In genomic region chr7:129847136-129847535, GRCm38 (mm10) we compare ENCODE assay signal across 12 mouse cellular contexts.
DNase-seq lines count a peak whose midpoint lies in the region; ATAC-seq and TF ChIP-seq lines count a peak whose summit lies in the region.
"Had no signal": no experiment of that assay in that cellular context is flagged by ENCODE, and none has a peak within 500 bp of the region (broad histone marks: within the 10 kb centered on the region; RNA-seq: fewer than 3 reads in every experiment).

No protein-coding gene starts in this region.

- H3K9ac ChIP-seq in kidney, postnatal 0 days (ENCODE audit: low read depth, low read length) = no peak overlapping the region
- no peak overlapping the region for H3K9ac ChIP-seq in ES-E14 (ENCODE audit: insufficient read depth, low read depth, low read length, poor library complexity, severe bottlenecking)
- no peak overlapping the region for H3K9ac ChIP-seq in lung, embryonic 16.5 days (ENCODE audit: low read length)
- H3K9ac ChIP-seq in intestine, embryonic 16.5 days (ENCODE audit: low read depth, low read length) = no peak overlapping the region
- no peak overlapping the region for H3K9ac ChIP-seq in hindbrain, embryonic 14.5 days
- H3K9ac ChIP-seq: liver, embryonic 12.5 days; neural tube, embryonic 12.5 days had no signal

- no peaks in the 10 kb centered on the region for H3K4me1 ChIP-seq in kidney, postnatal 0 days (replicated peaks; ENCODE audit: insufficient read depth, low read length)
- H3K4me1 ChIP-seq in ES-E14 (ENCODE audit: control insufficient read depth in 2 of 2, insufficient read depth in 2 of 2, low read length in 2 of 2, poor library complexity in 1 of 2) = no peaks in the 10 kb centered on the region
- H3K4me1 ChIP-seq in lung, embryonic 16.5 days (replicated peaks; ENCODE audit: control insufficient read depth, insufficient read depth, low read length) = 0 out of 2 replicates have a peak, but pooled peaks cover 2% of the 10 kb centered on the region
- H3K4me1 ChIP-seq in intestine, embryonic 16.5 days (ENCODE audit: control insufficient read depth, insufficient read depth, low read length) = no peaks in the 10 kb centered on the region
- no peaks in the 10 kb centered on the region; the same call in 1 of the 2 replicates for H3K4me1 ChIP-seq in hindbrain, embryonic 14.5 days (replicated peaks; ENCODE audit: control insufficient read depth, insufficient read depth, low read length)
- H3K4me1 ChIP-seq: liver, embryonic 12.5 days had no signal

- no peaks in the 10 kb centered on the region for H3K27me3 ChIP-seq in kidney, postnatal 0 days (ENCODE audit: insufficient read depth, low read length)
- no peaks in the 10 kb centered on the region for H3K27me3 ChIP-seq in lung, embryonic 16.5 days (ENCODE audit: control insufficient read depth, insufficient read depth, low read depth, low read length)
- H3K27me3 ChIP-seq in intestine, embryonic 16.5 days (replicated peaks; ENCODE audit: control insufficient read depth, insufficient read depth, low read length) = no peaks in the 10 kb centered on the region
- no peaks in the 10 kb centered on the region for H3K27me3 ChIP-seq in hindbrain, embryonic 14.5 days (ENCODE audit: control insufficient read depth, insufficient read depth, low read length)
- H3K27me3 ChIP-seq: liver, embryonic 12.5 days; neural tube, embryonic 12.5 days had no signal

- ATAC-seq in kidney, postnatal 0 days (replicated peaks; ENCODE audit: low FRiP score, low read depth) = no peak
- peak; percentile 67 for ATAC-seq in lung, embryonic 16.5 days (ENCODE audit: low read depth)
- no peak for ATAC-seq in intestine, embryonic 16.5 days
- ATAC-seq in hindbrain, embryonic 14.5 days (ENCODE audit: low FRiP score) = no peak
- ATAC-seq: liver, embryonic 12.5 days had no signal

- peak; percentile 22 for DNase-seq in kidney, postnatal 0 days (ENCODE audit: low spot score)
- no peak for DNase-seq in kidney, adult 9 months
- DNase-seq in ES-E14 (ENCODE audit: low read depth, low spot score) (no peak), R1 (ENCODE audit: low read depth, low spot score) (peak; percentile 23)
- no peak for DNase-seq in heart, postnatal 4 days
- DNase-seq in hindbrain, embryonic 14.5 days (ENCODE audit: low spot score) = no peak
- DNase-seq: kidney, adult 8-10 months had no signal

- no peak overlapping the region for H3K27ac ChIP-seq in kidney, postnatal 0 days
- H3K27ac ChIP-seq in ES-E14 (ENCODE audit: insufficient read depth, low read depth, low read length, poor library complexity, severe bottlenecking) = no peak overlapping the region
- H3K27ac ChIP-seq in lung, embryonic 16.5 days (ENCODE audit: low read length) = no peak overlapping the region
- H3K27ac ChIP-seq in intestine, embryonic 16.5 days (ENCODE audit: low read length) = no peak overlapping the region
- no peak overlapping the region for H3K27ac ChIP-seq in hindbrain, embryonic 14.5 days
- H3K27ac ChIP-seq: liver, embryonic 12.5 days; neural tube, embryonic 12.5 days had no signal

- H3K4me2 ChIP-seq in kidney, postnatal 0 days (ENCODE audit: low read length) = no peak overlapping the region
- H3K4me2 ChIP-seq in lung, embryonic 16.5 days (ENCODE audit: low read depth, low read length) = no peak overlapping the region
- H3K4me2 ChIP-seq in intestine, embryonic 16.5 days (ENCODE audit: low read depth, low read length) = no peak overlapping the region
- H3K4me2 ChIP-seq in hindbrain, embryonic 14.5 days (replicated peaks) = no peak overlapping the region
- H3K4me2 ChIP-seq: liver, embryonic 12.5 days; midbrain, embryonic 11.5 days; neural tube, embryonic 12.5 days had no signal

- in situ Hi-C loops in ES-E14 (cut with MboI; ENCODE audit: low sequenced_read_pairs in 2 of 2, unreplicated experiment in 2 of 2) = no loop called here

- H3K4me3 ChIP-seq in kidney, postnatal 0 days (replicated peaks; ENCODE audit: low read depth, low read length) = no peak overlapping the region
- H3K4me3 ChIP-seq in ES-E14 (ENCODE audit: insufficient read depth in 1 of 2, low read depth in 1 of 2, low read length in 2 of 2, poor library complexity in 1 of 2, severe bottlenecking in 1 of 2) = no peak overlapping the region
- H3K4me3 ChIP-seq in lung, embryonic 16.5 days (ENCODE audit: low read length) = no peak overlapping the region
- no peak overlapping the region for H3K4me3 ChIP-seq in intestine, embryonic 16.5 days (ENCODE audit: low read length)
- H3K4me3 ChIP-seq in hindbrain, embryonic 14.5 days (replicated peaks; ENCODE audit: low read length) = no peak overlapping the region
- H3K4me3 ChIP-seq: liver, embryonic 12.5 days; neural tube, embryonic 12.5 days had no signal

- no peaks in the 10 kb centered on the region for H3K9me3 ChIP-seq in kidney, postnatal 0 days (replicated peaks; ENCODE audit: low read length)
- H3K9me3 ChIP-seq in ES-E14 (ENCODE audit: control insufficient read depth, insufficient read depth, low read depth, low read length) = no peaks in the 10 kb centered on the region
- H3K9me3 ChIP-seq in lung, embryonic 16.5 days (ENCODE audit: control insufficient read depth, low read length) = peaks cover 4% of the 10 kb centered on the region; the same call in 1 of the 2 replicates
- no peaks in the 10 kb centered on the region for H3K9me3 ChIP-seq in intestine, embryonic 16.5 days (ENCODE audit: control insufficient read depth, low read length)
- no peaks in the 10 kb centered on the region for H3K9me3 ChIP-seq in hindbrain, embryonic 14.5 days (ENCODE audit: control insufficient read depth, low read length)
- H3K9me3 ChIP-seq: liver, embryonic 12.5 days; neural tube, embryonic 12.5 days had no signal

- TF ChIP-seq CTCF in kidney, postnatal 0 days (IDR thresholded peaks at IDR 0.05; ENCODE audit: low read depth) = no peak

- H3K36me3 ChIP-seq in kidney, postnatal 0 days (ENCODE audit: insufficient read depth, low read length) = no peaks in the 10 kb centered on the region
- H3K36me3 ChIP-seq in ES-E14 (ENCODE audit: control insufficient read depth, insufficient read depth, low read length, poor library complexity, severe bottlenecking) = no peaks in the 10 kb centered on the region
- H3K36me3 ChIP-seq in lung, embryonic 16.5 days (ENCODE audit: control insufficient read depth, insufficient read depth, low read length) = no peaks in the 10 kb centered on the region
- no peaks in the 10 kb centered on the region for H3K36me3 ChIP-seq in intestine, embryonic 16.5 days (ENCODE audit: control insufficient read depth, insufficient read depth, low read length)
- H3K36me3 ChIP-seq in hindbrain, embryonic 14.5 days (replicated peaks; ENCODE audit: control insufficient read depth, insufficient read depth) = no peaks in the 10 kb centered on the region
- H3K36me3 ChIP-seq: liver, embryonic 12.5 days; neural tube, embryonic 12.5 days had no signal

- WGBS in kidney, postnatal 0 days = 59% methylated on average over 5 of the region's 5 CpGs
- WGBS in lung, embryonic 16.5 days = 38% methylated on average over 5 of the region's 5 CpGs
- 65% methylated on average over 5 of the region's 5 CpGs for WGBS in intestine, embryonic 16.5 days
- 85% methylated on average over 5 of the region's 5 CpGs for WGBS in hindbrain, embryonic 14.5 days

TF ChIP-seq in ES-E14, 5 proteins besides CTCF, POLR2A, EP300 and RAD21:
- TF ChIP-seq CHD2 (IDR thresholded peaks at IDR 0.05; ENCODE audit: low read depth, low read length) = no peak
- no peak for TF ChIP-seq ZC3H11A (IDR thresholded peaks at IDR 0.05; ENCODE audit: borderline replicate concordance, low read depth, low read length)
- peak; percentile 68 for TF ChIP-seq MAFK (IDR thresholded peaks at IDR 0.05; ENCODE audit: insufficient read depth, low read depth, low read length)

Comparison
In these comparisons a context has a peak if more than half of its experiments do, and no peak if none do; other contexts are left out.
1. DNase-seq: peak in kidney, postnatal 0 days (single experiment) and R1 (single experiment); none in kidney, adult 9 months (single experiment), ES-E14 (single experiment), heart, postnatal 4 days (single experiment) and hindbrain, embryonic 14.5 days (single experiment).